In genomic region chr17:46129741-46130498, GRCm38 (mm10) we compare ENCODE assay signal across 10 mouse cellular contexts. TPM values are rescaled to one million over a fixed set of nuclear protein-coding genes. Genes with fewer than 3 reads are reported as not detected.
DNase-seq lines count a peak whose midpoint lies in the region; ATAC-seq and TF ChIP-seq lines count a peak whose summit lies in the region.
"Had no signal": no experiment of that assay in that cellular context is flagged by ENCODE, and none has a peak within 500 bp of the region (broad histone marks: within the 10 kb centered on the region; RNA-seq: fewer than 3 reads in every experiment).

No protein-coding gene starts in this region.

- no peak overlapping the region for H3K9ac ChIP-seq in stomach, postnatal 0 days (ENCODE audit: low read length)
- H3K9ac ChIP-seq: heart, embryonic 13.5 days had no signal

- peak; percentile 24; the same call in 1 of the 2 replicates for ATAC-seq in stomach, postnatal 0 days (ENCODE audit: low FRiP score, low TSS enrichment)

- H3K9me3 ChIP-seq in stomach, postnatal 0 days (ENCODE audit: control insufficient read depth, low read length): no peaks in the 10 kb centered on the region
- H3K9me3 ChIP-seq: heart, embryonic 13.5 days had no signal

- peak overlapping the region; percentile 18; the same call in 1 of the 2 replicates for H3K27ac ChIP-seq in stomach, postnatal 0 days (replicated peaks)
- H3K27ac ChIP-seq: heart, embryonic 13.5 days had no signal

- 65% methylated on average over 13 of the region's 13 CpGs for WGBS in stomach, postnatal 0 days

- peak; percentile 59 for DNase-seq in adrenal gland, postnatal 10 days
- no peak for DNase-seq in adrenal gland, postnatal 4 days (ENCODE audit: low spot score in 2 of 2)
- peak; percentile 14 for DNase-seq in left cerebral cortex, postnatal 4 days
- DNase-seq in left cerebral cortex, adult 8-10 months (ENCODE audit: low spot score in 2 of 2): no peak
- peak; percentile 74 for DNase-seq in heart, postnatal 25 days (ENCODE audit: low spot score)
- peak; percentile 36 for DNase-seq in stomach, postnatal 0 days (ENCODE audit: low spot score)
- no peak for DNase-seq in Muller cell, postnatal 12 days (ENCODE audit: inconsistent ontology term)
- DNase-seq in cerebellum, adult 11 months: no peak
- DNase-seq: midbrain, embryonic 14.5 days had no signal

- H3K36me3 ChIP-seq in stomach, postnatal 0 days (ENCODE audit: control insufficient read depth, insufficient read depth, low read length): peaks cover 22% of the 10 kb centered on the region

- no peak for TF ChIP-seq EP300 in stomach, postnatal 0 days (optimal IDR thresholded peaks at IDR 0.05)

- H3K4me2 ChIP-seq in stomach, postnatal 0 days (replicated peaks; ENCODE audit: low read depth): no peak overlapping the region
- H3K4me2 ChIP-seq: heart, embryonic 13.5 days had no signal

- H3K4me1 ChIP-seq in stomach, postnatal 0 days (replicated peaks; ENCODE audit: control insufficient read depth, insufficient read depth): no peaks in the 10 kb centered on the region

- intact Hi-C loops in left cerebral cortex, postnatal 4 days (cut with DNase I): loop anchor here (5.0 to 10.0 kb wide), 2 partner anchors 95 to 398 kb away; partner anchors contain the start of genes 1600014C23Rik and Vegfa
- intact Hi-C loops in heart, postnatal 25 days (cut with DNase I): loop anchor here (5.0 kb wide), 1 partner anchor 283 kb away; no protein-coding TSS in a partner anchor

- H3K27me3 ChIP-seq in stomach, postnatal 0 days (ENCODE audit: control insufficient read depth, insufficient read depth, low read length): no peaks in the 10 kb centered on the region
- H3K27me3 ChIP-seq: heart, embryonic 13.5 days had no signal

- TF ChIP-seq CTCF in stomach, postnatal 0 days (IDR thresholded peaks at IDR 0.05; ENCODE audit: low read depth): no peak

- H3K4me3 ChIP-seq in stomach, postnatal 0 days (ENCODE audit: low read depth, low read length): no peak overlapping the region
- H3K4me3 ChIP-seq: heart, embryonic 13.5 days had no signal

RNA-seq across cellular contexts. Expression of gene Rsph9, which starts 14.1 kb away (rescaled TPM):
- 1 to 10 TPM; 5.0 to 6.3 TPM for total RNA-seq in adrenal gland, postnatal 10 days (2021)
- total RNA-seq in adrenal gland, postnatal 4 days (2021): 10 to 100 TPM; 10.2 to 13.4 TPM
- total RNA-seq in left cerebral cortex, postnatal 4 days (2021): 10 to 100 TPM; 40.0 to 43.8 TPM
- 10 to 100 TPM; 17.8 to 21.3 (median 19.5) TPM for total RNA-seq in left cerebral cortex, adult 8-10 months (2022)
- total RNA-seq in heart, postnatal 25 days (2021): 1 to 10 TPM; 1.1 to 1.2 TPM
- polyA plus RNA-seq in stomach, postnatal 0 days (2015; fragmentation: Nextera tagmentation; extraction: Ambion mirVana): 13.1 and 13.6 TPM in 2 replicates

RNA-seq across cellular contexts. Expression of gene Mrps18a, which starts 19.1 kb away (rescaled TPM):
- total RNA-seq in adrenal gland, postnatal 10 days (2021): 100 to 1,000 TPM in 1 of 2 experiments, 10 to 100 TPM in 1; 100.0 to 108 TPM
- 100 to 1,000 TPM in 1 of 2 experiments, 10 to 100 TPM in 1; 94.1 to 101 TPM for total RNA-seq in adrenal gland, postnatal 4 days (2021)
- total RNA-seq in left cerebral cortex, postnatal 4 days (2021): 10 to 100 TPM; 75.8 to 78.3 TPM
- 10 to 100 TPM; 85.2 to 92.1 (median 89.0) TPM for total RNA-seq in left cerebral cortex, adult 8-10 months (2022)
- total RNA-seq in heart, postnatal 25 days (2021): 100 to 1,000 TPM; 121 to 134 TPM
- polyA plus RNA-seq in stomach, postnatal 0 days (2015; fragmentation: Nextera tagmentation; extraction: Ambion mirVana): 94.9 and 99.0 TPM in 2 replicates

RNA-seq across cellular contexts. Expression of gene Mad2l1bp, which starts 23.4 kb away (rescaled TPM):
- total RNA-seq in adrenal gland, postnatal 10 days (2021): 10 to 100 TPM; 14.1 to 15.0 TPM
- 10 to 100 TPM; 18.1 to 18.4 TPM for total RNA-seq in adrenal gland, postnatal 4 days (2021)
- 10 to 100 TPM; 16.2 to 17.8 TPM for total RNA-seq in left cerebral cortex, postnatal 4 days (2021)
- 10 to 100 TPM; 13.0 to 15.8 (median 14.3) TPM for total RNA-seq in left cerebral cortex, adult 8-10 months (2022)
- 10 to 100 TPM; 17.2 to 22.4 TPM for total RNA-seq in heart, postnatal 25 days (2021)
- 35.5 and 35.8 TPM in 2 replicates for polyA plus RNA-seq in stomach, postnatal 0 days (2015; fragmentation: Nextera tagmentation; extraction: Ambion mirVana)

RNA-seq across cellular contexts. Expression of gene Gtpbp2, which starts 30.9 kb away (rescaled TPM):
- total RNA-seq in adrenal gland, postnatal 10 days (2021): 10 to 100 TPM; 66.5 to 94.0 TPM
- total RNA-seq in adrenal gland, postnatal 4 days (2021): 100 to 1,000 TPM; 101 to 116 TPM
- total RNA-seq in left cerebral cortex, postnatal 4 days (2021): 100 to 1,000 TPM; 111 TPM
- total RNA-seq in left cerebral cortex, adult 8-10 months (2022): 100 to 1,000 TPM in 3 of 4 experiments, 10 to 100 TPM in 1; 93.8 to 107 (median 103) TPM
- 10 to 100 TPM; 67.5 to 70.6 TPM for total RNA-seq in heart, postnatal 25 days (2021)
- 21.2 and 21.6 TPM in 2 replicates for polyA plus RNA-seq in stomach, postnatal 0 days (2015; fragmentation: Nextera tagmentation; extraction: Ambion mirVana)

Comparison
In these comparisons a context has a peak if more than half of its experiments do, and no peak if none do; other contexts are left out.
1. DNase-seq: peak in adrenal gland, postnatal 10 days (single experiment), left cerebral cortex, postnatal 4 days (single experiment), heart, postnatal 25 days (single experiment) and stomach, postnatal 0 days (single experiment); none in adrenal gland, postnatal 4 days (0 of 2), left cerebral cortex, adult 8-10 months (0 of 2), Muller cell, postnatal 12 days (single experiment) and cerebellum, adult 11 months (single experiment).